Mouse (Mus musculus): ENCODE data around the gene Shq1. TPM values are rescaled to one million over a fixed set of nuclear protein-coding genes. Genes with fewer than 3 reads are reported as not detected.

The Shq1 gene
- polyA plus RNA-seq (2014; fragmentation: Nextera tagmentation; extraction: Ambion mirVana): 8.5 and 9.6 TPM in 2 replicates

DNA sequence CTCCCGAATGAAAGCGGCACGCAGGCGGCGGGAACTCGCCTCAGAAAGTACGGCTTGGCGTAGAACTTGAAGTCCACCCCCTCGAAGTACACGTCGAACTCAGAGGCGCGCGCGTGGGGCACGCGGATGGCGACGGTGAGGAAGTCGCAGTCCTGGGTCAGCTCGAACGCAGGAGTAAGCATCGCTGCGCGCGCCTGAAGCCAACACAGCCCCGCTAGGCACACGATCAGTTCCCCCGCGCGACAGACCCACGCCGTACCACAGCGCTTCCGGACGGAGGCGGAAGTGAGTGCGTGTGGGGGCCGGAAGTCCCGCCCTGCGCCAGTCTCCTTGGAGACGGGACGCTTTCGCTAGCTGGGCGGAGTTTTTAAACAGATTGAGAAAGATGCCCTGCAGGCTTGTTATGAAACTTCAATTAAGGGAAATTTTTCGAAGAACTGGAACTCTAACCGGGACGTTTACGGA is at the start of gene Shq1:
Gene Shq1 (minus strand): TSS at position 278 of the 465 bp plus-strand sequence.
- Histone ChIP-seq H3K4me3 (replicated peaks; ENCODE audit: low read depth, low read length) (peak within 1 kb of the TSS; percentile 84), H3K36me3 (ENCODE audit: control insufficient read depth, insufficient read depth, low read length) (no peaks in the 10 kb centered on the region), H3K4me2 (ENCODE audit: low read length) (peak within 1 kb of the TSS; percentile 82), H3K27me3 (ENCODE audit: control insufficient read depth, insufficient read depth, low read length) (no peaks in the 10 kb centered on the region), H3K9ac (replicated peaks; ENCODE audit: low read length) (peak within 1 kb of the TSS; percentile 61), H3K27ac (replicated peaks; ENCODE audit: low read depth, low read length) (no peak within 1 kb of the TSS), H3K9me3 (ENCODE audit: control insufficient read depth, low read length) (no peaks in the 10 kb centered on the region), H3K4me1 (ENCODE audit: control insufficient read depth, insufficient read depth, low read length) (no peaks in the 10 kb centered on the region)
- DNase-seq (peak; percentile 94), ATAC-seq (ENCODE audit: low FRiP score, low TSS enrichment) (peak; percentile 95)
- under 1% methylated on average over 49 of the region's 49 CpGs for WGBS

DNA sequence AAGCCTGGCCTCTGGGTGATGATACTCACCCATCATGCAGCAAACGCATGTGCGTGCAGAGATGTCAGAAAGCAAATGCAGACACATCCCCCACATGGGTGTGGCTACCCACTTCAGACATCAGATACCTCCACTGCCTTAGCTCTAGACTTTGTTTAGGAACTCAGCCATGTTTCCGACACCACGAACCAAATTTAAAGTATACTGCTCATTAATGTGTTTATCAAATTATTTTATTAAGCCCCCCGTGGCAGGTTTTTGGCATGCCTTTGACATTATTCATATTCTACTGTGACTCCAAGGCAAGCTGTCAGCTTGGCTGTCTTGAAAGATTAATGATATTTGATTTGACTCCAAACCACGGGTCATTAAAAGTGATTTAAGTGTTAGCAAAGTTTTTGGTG is 49.1 kb upstream of the Shq1 start:
- Histone ChIP-seq H3K27me3 (ENCODE audit: control insufficient read depth, insufficient read depth, low read length) (no peaks in the 10 kb centered on the region), H3K27ac (replicated peaks; ENCODE audit: low read depth, low read length) (no peak overlapping the region), H3K4me3 (replicated peaks; ENCODE audit: low read depth, low read length) (no peak overlapping the region), H3K9me3 (ENCODE audit: control insufficient read depth, low read length) (no peaks in the 10 kb centered on the region), H3K36me3 (ENCODE audit: control insufficient read depth, insufficient read depth, low read length) (no peaks in the 10 kb centered on the region), H3K4me1 (ENCODE audit: control insufficient read depth, insufficient read depth, low read length) (no peaks in the 10 kb centered on the region), H3K4me2 (ENCODE audit: low read length) (no peak overlapping the region), H3K9ac (replicated peaks; ENCODE audit: low read length) (no peak overlapping the region)
- WGBS: 87% methylated on average over 6 of the region's 6 CpGs
- DNase-seq (no peak), ATAC-seq (ENCODE audit: low FRiP score, low TSS enrichment) (no peak)

DNA sequence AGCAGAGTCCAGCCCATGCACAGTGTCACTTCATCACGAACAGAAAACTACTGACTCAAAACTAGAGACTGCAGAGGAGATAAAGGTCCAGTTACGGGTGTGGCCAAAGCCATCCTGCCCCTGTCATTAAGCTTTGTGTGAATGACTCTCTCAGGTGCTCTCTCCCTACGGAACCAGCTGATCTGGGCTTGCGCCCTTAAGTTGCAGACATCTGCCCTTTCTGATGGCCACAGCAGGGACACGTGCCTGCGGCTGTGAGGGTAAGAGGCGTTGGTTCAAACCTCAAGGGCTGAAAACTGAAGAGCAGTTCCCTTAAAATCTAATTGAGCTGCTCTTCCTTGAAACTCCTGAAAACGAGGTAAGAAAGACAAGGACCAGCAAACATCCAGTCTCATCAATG is 45.9 kb upstream of the Shq1 start:
- Histone ChIP-seq H3K4me3 (replicated peaks; ENCODE audit: low read depth, low read length) (no peak overlapping the region), H3K4me1 (ENCODE audit: control insufficient read depth, insufficient read depth, low read length) (no peaks in the 10 kb centered on the region), H3K27me3 (ENCODE audit: control insufficient read depth, insufficient read depth, low read length) (no peaks in the 10 kb centered on the region), H3K9me3 (ENCODE audit: control insufficient read depth, low read length) (no peaks in the 10 kb centered on the region), H3K27ac (replicated peaks; ENCODE audit: low read depth, low read length) (no peak overlapping the region), H3K4me2 (ENCODE audit: low read length) (no peak overlapping the region), H3K36me3 (ENCODE audit: control insufficient read depth, insufficient read depth, low read length) (no peaks in the 10 kb centered on the region), H3K9ac (replicated peaks; ENCODE audit: low read length) (no peak overlapping the region)
- DNase-seq: no peak
- no peak for ATAC-seq (ENCODE audit: low FRiP score, low TSS enrichment)
- 81% methylated on average over 8 of the region's 8 CpGs for WGBS

DNA sequence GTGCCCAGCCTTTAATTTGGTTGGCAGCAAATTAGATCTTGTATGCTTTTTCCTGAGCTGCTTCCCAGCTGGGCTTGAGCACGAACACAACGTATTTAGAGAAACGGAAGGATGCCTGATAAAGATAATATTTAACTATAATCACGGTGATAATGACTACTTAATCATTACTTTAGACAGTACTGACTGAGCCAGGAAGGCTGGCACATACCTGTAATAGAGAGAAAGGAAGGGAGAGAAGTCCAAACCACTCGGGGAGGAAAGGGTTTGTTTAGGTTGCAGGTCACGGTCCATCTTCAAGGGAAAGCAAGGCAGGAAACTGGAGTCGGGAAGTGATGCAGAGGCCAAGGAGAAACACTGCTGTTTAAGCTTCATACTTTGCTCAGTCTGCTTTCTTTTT is 45.2 kb upstream of the Shq1 start:
- Histone ChIP-seq H3K27ac (replicated peaks; ENCODE audit: low read depth, low read length) (no peak overlapping the region), H3K4me2 (ENCODE audit: low read length) (no peak overlapping the region), H3K9me3 (ENCODE audit: control insufficient read depth, low read length) (no peaks in the 10 kb centered on the region), H3K9ac (replicated peaks; ENCODE audit: low read length) (no peak overlapping the region), H3K27me3 (ENCODE audit: control insufficient read depth, insufficient read depth, low read length) (no peaks in the 10 kb centered on the region), H3K4me3 (replicated peaks; ENCODE audit: low read depth, low read length) (no peak overlapping the region), H3K36me3 (ENCODE audit: control insufficient read depth, insufficient read depth, low read length) (no peaks in the 10 kb centered on the region), H3K4me1 (ENCODE audit: control insufficient read depth, insufficient read depth, low read length) (no peaks in the 10 kb centered on the region)
- ATAC-seq (ENCODE audit: low FRiP score, low TSS enrichment) (no peak), DNase-seq (no peak)
- WGBS: 86% methylated on average over 7 of the region's 7 CpGs

DNA sequence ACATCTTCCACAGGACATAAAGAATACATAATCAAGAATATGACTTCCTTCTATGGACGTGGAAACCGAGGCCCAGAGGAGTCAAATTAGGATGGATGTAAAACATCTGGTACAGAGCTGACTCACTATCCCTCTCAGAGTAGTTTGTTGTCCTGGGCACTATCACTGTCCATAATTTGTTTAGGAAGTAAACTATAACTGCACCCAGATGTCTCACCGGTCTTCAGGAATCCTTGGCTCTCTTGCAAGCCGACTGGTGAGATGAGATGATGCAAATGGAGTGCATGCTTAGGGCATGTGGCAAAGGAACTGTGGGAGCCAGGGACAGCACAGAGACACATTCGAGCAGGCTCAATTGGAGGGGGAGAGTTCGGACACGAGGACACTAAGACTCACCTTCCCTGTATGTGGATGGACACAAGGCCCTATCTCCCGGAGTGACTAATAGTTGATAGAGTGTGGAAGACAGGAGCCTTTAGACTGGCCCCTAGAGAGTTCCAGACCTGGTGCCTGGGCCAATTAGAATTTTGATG is 44.4 kb upstream of the Shq1 start:
- no peak overlapping the region for H3K27ac ChIP-seq (replicated peaks; ENCODE audit: low read depth, low read length)
- DNase-seq (no peak), ATAC-seq (ENCODE audit: low FRiP score, low TSS enrichment) (no peak)
- no peaks in the 10 kb centered on the region for H3K36me3 ChIP-seq (ENCODE audit: control insufficient read depth, insufficient read depth, low read length)
- no peak overlapping the region for H3K4me3 ChIP-seq (replicated peaks; ENCODE audit: low read depth, low read length)
- 91% methylated on average over 8 of the region's 8 CpGs for WGBS
- H3K4me1 ChIP-seq (ENCODE audit: control insufficient read depth, insufficient read depth, low read length): no peaks in the 10 kb centered on the region
- H3K9ac ChIP-seq (replicated peaks; ENCODE audit: low read length): no peak overlapping the region
- no peaks in the 10 kb centered on the region for H3K27me3 ChIP-seq (ENCODE audit: control insufficient read depth, insufficient read depth, low read length)
- no peak overlapping the region for H3K4me2 ChIP-seq (ENCODE audit: low read length)
- H3K9me3 ChIP-seq (ENCODE audit: control insufficient read depth, low read length): no peaks in the 10 kb centered on the region

DNA sequence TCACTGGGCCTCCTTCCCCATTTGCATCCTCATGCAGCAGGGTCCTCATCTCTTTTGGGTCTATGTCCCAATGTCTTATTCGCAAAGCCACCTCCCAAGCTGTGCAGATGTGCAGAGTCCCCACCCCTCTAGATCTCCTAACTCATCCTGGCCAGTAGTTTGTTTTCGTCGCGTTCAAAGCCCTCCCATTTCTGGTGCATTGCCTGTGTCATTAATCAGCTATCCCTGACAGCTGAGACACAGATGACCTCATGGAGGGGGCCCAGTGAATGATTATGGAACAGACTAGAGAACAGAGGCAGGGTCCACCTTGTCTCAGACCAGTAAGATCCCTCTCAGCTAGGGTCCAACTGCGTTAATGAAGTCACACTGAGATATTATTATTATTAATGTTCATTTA is 39.9 kb upstream of the Shq1 start:
- no peak overlapping the region for H3K4me3 ChIP-seq (replicated peaks; ENCODE audit: low read depth, low read length)
- H3K27me3 ChIP-seq (ENCODE audit: control insufficient read depth, insufficient read depth, low read length): peaks cover 6% of the 10 kb centered on the region; the same call in 1 of the 2 replicates
- H3K27ac ChIP-seq (replicated peaks; ENCODE audit: low read depth, low read length): no peak overlapping the region
- no peak overlapping the region for H3K4me2 ChIP-seq (ENCODE audit: low read length)
- WGBS: 93% methylated on average over 5 of the region's 5 CpGs
- no peaks in the 10 kb centered on the region for H3K9me3 ChIP-seq (ENCODE audit: control insufficient read depth, low read length)
- H3K36me3 ChIP-seq (ENCODE audit: control insufficient read depth, insufficient read depth, low read length): no peaks in the 10 kb centered on the region
- no peak for ATAC-seq (ENCODE audit: low FRiP score, low TSS enrichment)
- no peak for DNase-seq
- H3K4me1 ChIP-seq (ENCODE audit: control insufficient read depth, insufficient read depth, low read length): no peaks in the 10 kb centered on the region
- no peak overlapping the region for H3K9ac ChIP-seq (replicated peaks; ENCODE audit: low read length)

DNA sequence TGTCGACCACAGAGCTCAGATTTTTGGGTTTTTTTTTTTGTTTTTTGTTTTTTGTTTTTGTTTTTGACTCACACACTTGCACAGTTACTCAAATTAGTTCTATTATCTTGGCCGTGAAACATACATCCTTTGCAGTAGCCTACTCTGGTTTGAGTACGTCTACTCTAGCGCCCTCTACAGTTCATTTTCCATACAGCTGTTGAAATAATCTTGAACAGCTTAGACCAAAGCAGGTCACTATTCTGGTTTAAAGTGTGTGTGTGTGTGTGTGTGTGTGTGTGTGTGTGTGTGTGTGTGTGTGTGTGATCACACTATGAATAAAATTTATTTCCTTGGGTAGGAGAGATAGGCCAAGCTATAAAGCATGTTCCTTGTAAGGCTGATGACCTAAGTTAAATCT is 39.2 kb upstream of the Shq1 start:
- H3K4me3 ChIP-seq (replicated peaks; ENCODE audit: low read depth, low read length): no peak overlapping the region
- no peak overlapping the region for H3K27ac ChIP-seq (replicated peaks; ENCODE audit: low read depth, low read length)
- WGBS: 31% methylated on average over 4 of the region's 4 CpGs
- H3K4me1 ChIP-seq (ENCODE audit: control insufficient read depth, insufficient read depth, low read length): peaks cover 5% of the 10 kb centered on the region; the same call in 1 of the 2 replicates
- no peaks in the 10 kb centered on the region for H3K36me3 ChIP-seq (ENCODE audit: control insufficient read depth, insufficient read depth, low read length)
- no peaks in the 10 kb centered on the region for H3K9me3 ChIP-seq (ENCODE audit: control insufficient read depth, low read length)
- peak; percentile 47 for DNase-seq
- peaks cover 13% of the 10 kb centered on the region; the same call in 1 of the 2 replicates for H3K27me3 ChIP-seq (ENCODE audit: control insufficient read depth, insufficient read depth, low read length)
- no peak overlapping the region for H3K9ac ChIP-seq (replicated peaks; ENCODE audit: low read length)
- no peak for ATAC-seq (ENCODE audit: low FRiP score, low TSS enrichment)
- H3K4me2 ChIP-seq (ENCODE audit: low read length): no peak overlapping the region

DNA sequence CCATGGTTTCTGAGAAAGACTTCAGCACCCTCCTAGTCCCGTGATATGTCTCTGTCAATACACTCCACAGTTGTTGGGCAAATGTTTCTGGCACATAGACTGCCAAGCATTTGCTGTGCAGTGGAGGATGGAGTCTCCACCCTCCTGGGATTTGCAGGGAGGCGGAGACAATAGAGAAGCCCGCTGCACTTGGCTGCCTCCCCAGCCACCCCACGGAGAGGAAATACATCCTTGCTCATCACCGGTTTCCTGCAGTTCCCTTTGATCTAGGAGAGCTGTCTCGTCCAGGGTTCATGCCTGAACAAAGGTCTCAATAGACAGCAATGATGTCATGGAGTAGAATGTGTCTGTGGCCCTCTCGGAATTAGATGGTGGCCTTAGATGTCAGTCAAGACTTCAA is 38.5 kb upstream of the Shq1 start:
- WGBS: 5% methylated on average over 7 of the region's 7 CpGs
- H3K4me1 ChIP-seq (ENCODE audit: control insufficient read depth, insufficient read depth, low read length): peaks cover 9% of the 10 kb centered on the region; the same call in 1 of the 2 replicates
- DNase-seq: peak; percentile 64

DNA sequence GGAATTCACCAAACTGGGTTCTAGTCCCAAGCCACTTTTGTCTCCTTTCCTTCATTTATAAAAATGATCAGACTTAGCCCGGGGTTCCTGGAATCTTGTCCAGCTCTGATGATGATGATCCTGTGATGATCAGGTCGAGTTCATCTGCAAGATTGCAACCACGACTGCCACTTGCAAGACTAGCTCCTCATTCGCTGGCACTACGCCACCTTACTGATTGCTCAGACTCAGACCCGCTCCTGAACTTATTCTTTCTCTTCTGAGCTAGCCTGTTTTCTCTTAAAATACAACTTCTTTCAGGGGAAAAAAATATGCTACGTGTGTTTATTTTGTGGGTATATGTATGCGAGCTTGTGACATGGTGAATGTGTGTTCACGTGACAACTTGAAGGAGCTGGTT is 38.0 kb upstream of the Shq1 start:
- peaks cover 17% of the 10 kb centered on the region for H3K27me3 ChIP-seq (ENCODE audit: control insufficient read depth, insufficient read depth, low read length)
- no peaks in the 10 kb centered on the region for H3K9me3 ChIP-seq (ENCODE audit: control insufficient read depth, low read length)
- no peak overlapping the region for H3K4me2 ChIP-seq (ENCODE audit: low read length)
- 59% methylated on average over 9 of the region's 9 CpGs for WGBS
- peaks cover 9% of the 10 kb centered on the region; the same call in 1 of the 2 replicates for H3K4me1 ChIP-seq (ENCODE audit: control insufficient read depth, insufficient read depth, low read length)
- no peaks in the 10 kb centered on the region for H3K36me3 ChIP-seq (ENCODE audit: control insufficient read depth, insufficient read depth, low read length)
- no peak overlapping the region for H3K4me3 ChIP-seq (replicated peaks; ENCODE audit: low read depth, low read length)
- H3K9ac ChIP-seq (replicated peaks; ENCODE audit: low read length): no peak overlapping the region
- ATAC-seq (ENCODE audit: low FRiP score, low TSS enrichment) (no peak), DNase-seq (no peak)
- H3K27ac ChIP-seq (replicated peaks; ENCODE audit: low read depth, low read length): no peak overlapping the region

More for the DNA sequence above, 38.5 kb upstream of the Shq1 start:
- H3K9me3 ChIP-seq (ENCODE audit: control insufficient read depth, low read length): no peaks in the 10 kb centered on the region
- H3K4me2 ChIP-seq (ENCODE audit: low read length): no peak overlapping the region
- H3K27ac ChIP-seq (replicated peaks; ENCODE audit: low read depth, low read length): no peak overlapping the region
- H3K27me3 ChIP-seq (ENCODE audit: control insufficient read depth, insufficient read depth, low read length): peaks cover 17% of the 10 kb centered on the region
- no peak overlapping the region for H3K4me3 ChIP-seq (replicated peaks; ENCODE audit: low read depth, low read length)
- H3K36me3 ChIP-seq (ENCODE audit: control insufficient read depth, insufficient read depth, low read length): no peaks in the 10 kb centered on the region
- ATAC-seq (ENCODE audit: low FRiP score, low TSS enrichment): no peak
- no peak overlapping the region for H3K9ac ChIP-seq (replicated peaks; ENCODE audit: low read length)

Measured in midbrain, embryonic 14.5 days (tissue).